Mouse (Mus musculus) CD4-positive, CD25-positive, alpha-beta regulatory T cell (primary cell): ENCODE data around the gene Olfr891. TPM values are rescaled to one million over a fixed set of nuclear protein-coding genes. Genes with fewer than 3 reads are reported as not detected.

Experiments
- polyA plus RNA-seq: library from polyadenylated mRNA; unstranded; fragments of 100-300 nt; shearing (Covaris generic); gene quantifications from one replicate; pipeline ENCODE4 v1.2.1, GENCODE M21; 2017

Gene Olfr891
- polyA plus RNA-seq = not detected

GRCm38 (mm10) chr9:38180721-38181120 is at the start of gene Olfr891:
Olfr891 (minus strand) TSS chr9:38180821.

DNA sequence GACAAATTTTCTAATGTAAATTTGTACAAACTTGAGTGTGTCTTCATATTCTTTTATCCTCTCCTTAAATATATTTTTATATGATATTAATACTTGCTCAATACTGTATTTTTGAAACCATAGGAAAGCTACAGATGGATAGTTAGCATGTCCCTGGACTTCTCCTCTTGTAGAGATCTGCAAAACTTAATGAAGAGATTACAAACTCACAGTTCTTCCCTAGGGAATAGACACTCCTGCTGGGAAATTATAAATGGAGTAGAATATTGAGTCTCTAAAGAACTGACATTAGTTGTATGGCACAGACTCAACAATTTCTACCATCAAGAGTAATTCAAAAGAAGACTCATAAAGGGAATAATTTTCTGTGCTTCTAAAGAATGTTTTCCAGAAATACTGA is 37.1 kb upstream of the Olfr891 start, which contains the start of gene Olfr894:
Gene Olfr894, plus strand, starts transcription at position 301 of the 400 bp plus-strand sequence.

GRCm38 (mm10) chr9:38208065-38208464 is 27.4 kb upstream of the Olfr891 start, which contains the start of gene Olfr893:
Olfr893 (plus strand) TSS chr9:38208365.

DNA sequence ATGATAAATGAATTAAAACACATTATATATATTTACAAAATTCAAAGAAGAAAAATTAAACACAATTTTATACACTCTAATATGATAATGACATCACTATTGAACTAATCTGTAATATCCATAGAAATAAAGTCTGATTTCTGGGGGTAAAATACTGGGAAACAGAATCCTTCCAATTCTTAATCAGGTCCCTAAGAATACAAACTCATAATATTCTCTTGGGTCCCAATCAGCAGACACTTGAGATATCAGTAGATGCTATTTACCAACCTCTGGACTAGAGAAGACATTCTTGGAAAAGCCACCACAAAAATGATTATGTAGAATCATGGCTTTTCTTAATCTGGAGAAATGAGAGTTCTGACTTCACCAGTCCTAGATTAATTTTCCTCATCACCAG is 38.4 kb downstream of the Olfr891 start, which contains the start of gene Olfr890:
Gene Olfr890, plus strand, starts transcription at position 301 of the 400 bp plus-strand sequence.

Other genes starting within 250 kb of the Olfr891 start
- not detected for gene Olfr881, start 189.0 kb downstream of the Olfr891 start, polyA plus RNA-seq
- not detected for gene Olfr883, start 155.0 kb downstream of the Olfr891 start, polyA plus RNA-seq
- gene Olfr884, start 134.3 kb downstream of the Olfr891 start, polyA plus RNA-seq = not detected
- not detected for gene Olfr885, start 119.5 kb downstream of the Olfr891 start, polyA plus RNA-seq
- gene Olfr887, start 96.7 kb downstream of the Olfr891 start, polyA plus RNA-seq = 0.06 TPM
- gene Olfr888, start 72.7 kb downstream of the Olfr891 start, polyA plus RNA-seq = 0.10 TPM
- 0.11 TPM for gene Olfr889, start 65.6 kb downstream of the Olfr891 start, polyA plus RNA-seq
- gene Olfr890, start 38.3 kb downstream of the Olfr891 start, polyA plus RNA-seq = 0.04 TPM
- not detected for gene Olfr893, start 27.5 kb upstream of the Olfr891 start, polyA plus RNA-seq
- not detected for gene Olfr894, start 37.2 kb upstream of the Olfr891 start, polyA plus RNA-seq
- gene Olfr143, start 72.0 kb upstream of the Olfr891 start, polyA plus RNA-seq = not detected
- not detected for gene Olfr895, start 87.0 kb upstream of the Olfr891 start, polyA plus RNA-seq
- not detected for gene Olfr896-ps1, start 110.3 kb upstream of the Olfr891 start, polyA plus RNA-seq
- 0.07 TPM for gene Olfr25, start 148.2 kb upstream of the Olfr891 start, polyA plus RNA-seq
- 0.12 TPM for gene Olfr898, start 167.6 kb upstream of the Olfr891 start, polyA plus RNA-seq
- 0.06 TPM for gene Olfr250, start 186.1 kb upstream of the Olfr891 start, polyA plus RNA-seq
- gene Olfr251, start 196.3 kb upstream of the Olfr891 start, polyA plus RNA-seq = 0.08 TPM
- gene Olfr147, start 220.9 kb upstream of the Olfr891 start, polyA plus RNA-seq = 0.14 TPM
- not detected for gene Olfr901, start 248.6 kb upstream of the Olfr891 start, polyA plus RNA-seq